Mouse (Mus musculus): ENCODE measurements at regions not wholly inside any gene's neighbourhood (a gene's known extent, or its start where the extent isn't known, plus 50 kb on each side); places are given as distances from the start of the nearest gene placed in this dataset.

- no peaks in the 10 kb centered on the region for H3K9me3 ChIP-seq (replicated peaks; ENCODE audit: insufficient read depth, low read length)
- TF ChIP-seq EP300 (IDR thresholded peaks at IDR 0.05; ENCODE audit: low read depth in 1 of 2, low read length in 2 of 2): peak; percentile 16 to 57; a peak in 2 of 4 replicates
- TF ChIP-seq TCF12 (IDR thresholded peaks at IDR 0.05; ENCODE audit: low read depth, low read length): peak; percentile 59; the same call in 1 of the 2 replicates
- no peak for TF ChIP-seq POLR2A (IDR thresholded peaks at IDR 0.05; ENCODE audit: control insufficient read depth in 1 of 2, insufficient read depth in 1 of 2, low read depth in 1 of 2, low read length in 2 of 2, poor library complexity in 1 of 2)
- no peak for TF ChIP-seq SIN3A (IDR thresholded peaks at IDR 0.05; ENCODE audit: low read length)
These were observed 146.9 kb upstream of the Gmnc start for GRCm38 (mm10) chr16:27138384-27138783.

DNA sequence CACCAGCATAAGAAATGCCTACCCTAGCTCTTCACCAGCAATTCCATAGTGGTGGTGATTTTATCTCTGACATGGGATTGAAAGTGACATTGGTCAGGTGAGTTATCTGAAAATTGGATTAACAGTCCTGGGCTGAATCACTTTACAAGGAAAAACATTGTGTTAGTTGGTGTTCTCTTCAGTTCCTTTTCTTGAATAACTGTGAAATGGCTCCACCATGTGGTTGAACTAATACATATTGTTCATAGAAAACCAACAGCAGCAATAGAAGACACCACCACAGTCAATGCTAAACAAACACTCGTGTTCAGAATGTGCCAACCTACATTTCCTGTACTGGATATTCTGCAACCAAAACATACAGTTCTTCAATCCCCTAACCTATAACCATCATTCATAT lies 147.5 kb upstream of the Gmnc start:
- H3K36me3 ChIP-seq (ENCODE audit: control insufficient read depth in 1 of 2, insufficient read depth in 2 of 2, low read length in 2 of 2): peaks cover 0 to 5% of the 10 kb centered on the region in 2 experiments; a peak in 2 of 4 replicates
- no peaks in the 10 kb centered on the region for H3K9me3 ChIP-seq (replicated peaks; ENCODE audit: insufficient read depth, low read length)
- DNase-seq (ENCODE audit: low read depth, low spot score): peak; percentile 73
- peaks cover 0 to 3% of the 10 kb centered on the region in 2 experiments; a peak in 1 of 4 replicates for H3K4me1 ChIP-seq (ENCODE audit: control insufficient read depth in 1 of 2, insufficient read depth in 2 of 2, low read length in 2 of 2)
- no peak overlapping the region for H3K9ac ChIP-seq (ENCODE audit: control insufficient read depth, low read depth, low read length, poor library complexity, severe bottlenecking)
- no peak overlapping the region for H3K4me3 ChIP-seq (ENCODE audit: control insufficient read depth in 1 of 2, insufficient read depth in 1 of 2, low read depth in 2 of 2, low read length in 2 of 2)
- peak; percentile 89 for TF ChIP-seq SMC3 (IDR thresholded peaks at IDR 0.05; ENCODE audit: low read depth, low read length)
- TF ChIP-seq ZC3H11A (IDR thresholded peaks at IDR 0.05; ENCODE audit: low read depth, low read length): peak; percentile 85
- TF ChIP-seq MYC (IDR thresholded peaks at IDR 0.05; ENCODE audit: low read depth, low read length): no peak
- TF ChIP-seq RAD21 (IDR thresholded peaks at IDR 0.05; ENCODE audit: low read depth, low read length): peak; percentile 90
- peak; percentile 14 to 84 (median 20); a peak in 3 of 6 replicates for TF ChIP-seq CTCF (IDR thresholded peaks at IDR 0.05 in 2 of 3, conservative IDR thresholded peaks at IDR 0.05 in 1 of 3; ENCODE audit: control insufficient read depth in 1 of 3, insufficient read depth in 1 of 3, low read depth in 2 of 3, low read length in 3 of 3, poor library complexity in 1 of 3, severe bottlenecking in 1 of 3)
- H3K79me2 ChIP-seq (ENCODE audit: control insufficient read depth, insufficient read depth, low read length, poor library complexity): no peaks in the 10 kb centered on the region
- no peak overlapping the region for H3K27ac ChIP-seq (ENCODE audit: control insufficient read depth, low read depth, low read length)
- no peaks in the 10 kb centered on the region; a peak in 1 of 4 replicates for H3K27me3 ChIP-seq (ENCODE audit: control insufficient read depth in 1 of 2, insufficient read depth in 2 of 2, low read length in 2 of 2)

More at GRCm38 (mm10) chr16:27138384-27138783, 146.9 kb upstream of the Gmnc start:
- Histone ChIP-seq H3K4me1 (ENCODE audit: control insufficient read depth in 1 of 2, insufficient read depth in 2 of 2, low read length in 2 of 2) (peaks cover 0 to 3% of the 10 kb centered on the region in 2 experiments; a peak in 1 of 4 replicates), H3K79me2 (ENCODE audit: control insufficient read depth, insufficient read depth, low read length, poor library complexity) (no peaks in the 10 kb centered on the region), H3K36me3 (ENCODE audit: control insufficient read depth in 1 of 2, insufficient read depth in 2 of 2, low read length in 2 of 2) (peaks cover 0 to 5% of the 10 kb centered on the region in 2 experiments; a peak in 2 of 4 replicates), H3K9ac (ENCODE audit: control insufficient read depth, low read depth, low read length, poor library complexity, severe bottlenecking) (no peak overlapping the region), H3K27ac (ENCODE audit: control insufficient read depth, low read depth, low read length) (no peak overlapping the region), H3K27me3 (ENCODE audit: control insufficient read depth in 1 of 2, insufficient read depth in 2 of 2, low read length in 2 of 2) (no peaks in the 10 kb centered on the region), H3K4me3 (ENCODE audit: control insufficient read depth in 1 of 2, insufficient read depth in 1 of 2, low read depth in 2 of 2, low read length in 2 of 2) (no peak overlapping the region)
- DNase-seq (ENCODE audit: low read depth, low spot score): no peak

- Histone ChIP-seq H3K36me3 (ENCODE audit: control insufficient read depth in 1 of 2, insufficient read depth in 2 of 2, low read length in 2 of 2) (peaks cover 0 to 5% of the 10 kb centered on the region in 2 experiments; a peak in 2 of 4 replicates), H3K4me3 (ENCODE audit: control insufficient read depth in 1 of 2, insufficient read depth in 1 of 2, low read depth in 2 of 2, low read length in 2 of 2) (no peak overlapping the region), H3K9me3 (replicated peaks; ENCODE audit: insufficient read depth, low read length) (no peaks in the 10 kb centered on the region), H3K27me3 (ENCODE audit: control insufficient read depth in 1 of 2, insufficient read depth in 2 of 2, low read length in 2 of 2) (no peaks in the 10 kb centered on the region; a peak in 1 of 4 replicates), H3K9ac (ENCODE audit: control insufficient read depth, low read depth, low read length, poor library complexity, severe bottlenecking) (no peak overlapping the region), H3K27ac (ENCODE audit: control insufficient read depth, low read depth, low read length) (no peak overlapping the region), H3K4me1 (ENCODE audit: control insufficient read depth in 1 of 2, insufficient read depth in 2 of 2, low read length in 2 of 2) (peaks cover 0 to 3% of the 10 kb centered on the region in 2 experiments; a peak in 1 of 4 replicates), H3K79me2 (ENCODE audit: control insufficient read depth, insufficient read depth, low read length, poor library complexity) (no peaks in the 10 kb centered on the region)
- TF ChIP-seq RAD21 (IDR thresholded peaks at IDR 0.05; ENCODE audit: low read depth, low read length): peak; percentile 97
- TF ChIP-seq SIN3A (IDR thresholded peaks at IDR 0.05; ENCODE audit: low read length): peak; percentile 22; the same call in 1 of the 2 replicates
- no peak for TF ChIP-seq MAX (IDR thresholded peaks at IDR 0.05; ENCODE audit: low read length)
- 0 out of 2 replicates have a peak, but pooled peaks have one; percentile 22 for TF ChIP-seq JUND (IDR thresholded peaks at IDR 0.05; ENCODE audit: low read depth, low read length)
- TF ChIP-seq ZC3H11A (IDR thresholded peaks at IDR 0.05; ENCODE audit: low read depth, low read length): peak; percentile 88
- peak; percentile 49 to 94 (median 83) for TF ChIP-seq CTCF (IDR thresholded peaks at IDR 0.05 in 2 of 3, conservative IDR thresholded peaks at IDR 0.05 in 1 of 3; ENCODE audit: control insufficient read depth in 1 of 3, insufficient read depth in 1 of 3, low read depth in 2 of 3, low read length in 3 of 3, poor library complexity in 1 of 3, severe bottlenecking in 1 of 3)
- no peak for TF ChIP-seq ETS1 (IDR thresholded peaks at IDR 0.05; ENCODE audit: low read depth, low read length)
- peak; percentile 92 for TF ChIP-seq SMC3 (IDR thresholded peaks at IDR 0.05; ENCODE audit: low read depth, low read length)
- DNase-seq (ENCODE audit: low read depth, low spot score): peak; percentile 56
These were observed 148.6 kb upstream of the Gmnc start for GRCm38 (mm10) chr16:27140037-27140436.
